Mouse (Mus musculus) heart, embryonic 15.5 days (tissue): ENCODE measurements around the gene Scamp4. TPM values are rescaled to one million over a fixed set of nuclear protein-coding genes. Genes with fewer than 3 reads are reported as not detected.

Experiments
- microRNA-seq: library from miRNA; unstranded; fragments of <30 nt; microRNA quantifications from one replicate; pipeline ENCODE4, GENCODE M21; 2016
- polyA plus RNA-seq: library from polyadenylated mRNA; unstranded; fragments of >200 nt; fragmentation: Nextera tagmentation; extraction: Ambion mirVana; gene quantifications from 2 replicates; pipeline ENCODE4 v1.2.1, GENCODE M21; 2015

The Scamp4 gene
- polyA plus RNA-seq, 1 experiment from 2014 or later: 55.9 TPM

Small RNA genes within 50 kb of the gene (microRNA-seq; reads per million reads assigned to microRNA genes)
- 1.1 reads per million for gene Mir6912

Other genes with a start within 250 kb of the Scamp4 start
- 0.06 and 0.09 TPM in 2 replicates for gene Plk5, start 246.4 kb upstream of the Scamp4 start, polyA plus RNA-seq
- 4.8 and 5.2 TPM in 2 replicates for gene Mex3d, start 215.2 kb upstream of the Scamp4 start, polyA plus RNA-seq
- 122 and 177 TPM in 2 replicates for gene Mbd3, start 203.3 kb upstream of the Scamp4 start, polyA plus RNA-seq
- gene Uqcr11, start 196.0 kb upstream of the Scamp4 start, polyA plus RNA-seq: 1,499 and 1,535 TPM in 2 replicates
- 41.3 and 67.2 TPM in 2 replicates for gene Tcf3, start 169.2 kb upstream of the Scamp4 start, polyA plus RNA-seq
- not detected in 2 replicates for gene Onecut3, start 108.0 kb upstream of the Scamp4 start, polyA plus RNA-seq
- gene Atp8b3, start 63.7 kb upstream of the Scamp4 start, polyA plus RNA-seq: 0.05 and 0.06 TPM in 2 replicates
- 13.6 and 20.2 TPM in 2 replicates for gene Rexo1, start 41.3 kb upstream of the Scamp4 start, polyA plus RNA-seq
- gene Klf16, start 25.6 kb upstream of the Scamp4 start, polyA plus RNA-seq: 4.7 and 6.4 TPM in 2 replicates
- 84.2 and 110 TPM in 2 replicates for gene Abhd17a, start 12.5 kb upstream of the Scamp4 start, polyA plus RNA-seq
- 3.0 and 3.9 TPM in 2 replicates for gene Adat3, start within 50 bp of the Scamp4 start, polyA plus RNA-seq
- 1.2 and 2.7 TPM in 2 replicates for gene Gm49322, start 3.1 kb downstream of the Scamp4 start, polyA plus RNA-seq
- 78.2 and 112 TPM in 2 replicates for gene Csnk1g2, start 20.0 kb downstream of the Scamp4 start, polyA plus RNA-seq
- 45.4 and 64.8 TPM in 2 replicates for gene Btbd2, start 54.2 kb downstream of the Scamp4 start, polyA plus RNA-seq
- 70.8 and 99.5 TPM in 2 replicates for gene Mknk2, start 75.2 kb downstream of the Scamp4 start, polyA plus RNA-seq
- gene Mob3a, start 99.1 kb downstream of the Scamp4 start, polyA plus RNA-seq: 22.1 and 33.6 TPM in 2 replicates
- 10.4 and 14.6 TPM in 2 replicates for gene Izumo4, start 99.3 kb downstream of the Scamp4 start, polyA plus RNA-seq
- gene Ap3d1, start 139.4 kb downstream of the Scamp4 start, polyA plus RNA-seq: 45.0 and 51.4 TPM in 2 replicates
- 16.1 and 22.4 TPM in 2 replicates for gene Dot1l, start 152.3 kb downstream of the Scamp4 start, polyA plus RNA-seq
- 38.3 and 48.3 TPM in 2 replicates for gene Sf3a2, start 195.3 kb downstream of the Scamp4 start, polyA plus RNA-seq
- 65.2 and 83.1 TPM in 2 replicates for gene Plekhj1, start 195.8 kb downstream of the Scamp4 start, polyA plus RNA-seq
- 0.16 and 0.19 TPM in 2 replicates for gene Amh, start 202.4 kb downstream of the Scamp4 start, polyA plus RNA-seq
- 4.0 and 5.1 TPM in 2 replicates for gene Jsrp1, start 210.6 kb downstream of the Scamp4 start, polyA plus RNA-seq
- gene Oaz1, start 223.8 kb downstream of the Scamp4 start, polyA plus RNA-seq: 1,772 and 2,077 TPM in 2 replicates
- gene Lingo3, start 241.2 kb downstream of the Scamp4 start, polyA plus RNA-seq: 0.29 and 0.43 TPM in 2 replicates